Mouse (Mus musculus) spleen, adult 2 months (tissue): Measurements from ENCODE around the gene Yju2.

Source experiments
- CTCF ChIP-seq: fragments of 200-500 bp; IDR thresholded peaks from 2 replicates; pipeline ENCODE4 v1.5.1; 2011; ENCODE audit warnings: mild to moderate bottlenecking, inconsistent platforms; ENCODE audit not compliant: insufficient read depth, insufficient read length, insufficient replicate concordance; ENCODE audit errors: extremely low read depth
- POLR2A ChIP-seq: fragments of 200-500 bp; IDR thresholded peaks from 2 replicates; pipeline ENCODE4 v1.6.1; 2011; ENCODE audit warnings: low read depth, low read length, inconsistent platforms

DNA sequence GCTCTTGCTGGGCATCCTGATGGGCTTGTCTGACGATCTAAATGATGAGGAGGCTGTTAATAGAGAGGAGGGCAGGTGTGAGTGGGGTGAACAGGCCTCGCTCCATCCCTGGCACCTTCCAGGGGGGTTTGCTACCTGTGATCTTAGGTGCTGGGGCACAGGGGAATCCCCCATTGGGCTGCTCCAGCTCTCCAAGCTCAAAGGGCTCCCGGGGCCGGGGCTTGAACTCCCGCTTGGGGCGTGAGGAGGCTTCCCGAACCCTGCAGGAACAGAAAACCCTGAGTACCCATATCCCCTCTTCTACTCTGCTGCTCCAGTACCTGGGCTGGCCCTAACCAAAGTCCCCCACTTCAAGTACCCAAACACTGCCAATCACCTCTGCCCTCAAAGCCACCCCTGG lies 58.9 kb downstream of the Yju2 start:
- TF ChIP-seq CTCF (no peak), POLR2A (no peak)
